Mouse (Mus musculus): Measurements from ENCODE around the gene Pde7b. TPM values are rescaled to one million over a fixed set of nuclear protein-coding genes. Genes with fewer than 3 reads are reported as not detected.

Gene Pde7b
- polyA plus RNA-seq, 1 experiment from 2014 or later, result 12.1 TPM

- WGBS (ENCODE audit: insufficient replicate concordance), result 80% methylated on average over 9 of the region's 9 CpGs
- no peaks in the 10 kb centered on the region for H3K27me3 ChIP-seq (ENCODE audit: control insufficient read depth, insufficient read depth, low read length)
- H3K4me2 ChIP-seq, result no peak overlapping the region
- no peak overlapping the region for H3K27ac ChIP-seq (ENCODE audit: low read depth, low read length)
- no peak for ATAC-seq (replicated peaks; ENCODE audit: insufficient number of reproducible peaks, low FRiP score, low TSS enrichment)
- H3K4me3 ChIP-seq (ENCODE audit: low read depth, low read length), result no peak overlapping the region
- peaks cover 4% of the 10 kb centered on the region; the same call in 1 of the 2 replicates for H3K4me1 ChIP-seq (ENCODE audit: control insufficient read depth, insufficient read depth, low read length)
- no peak overlapping the region for H3K9ac ChIP-seq (ENCODE audit: low read depth, low read length)
- H3K9me3 ChIP-seq (replicated peaks; ENCODE audit: control insufficient read depth, low read length), result no peaks in the 10 kb centered on the region
- H3K36me3 ChIP-seq (ENCODE audit: control insufficient read depth, insufficient read depth, low read length), result no peaks in the 10 kb centered on the region
These were observed 345.7 kb downstream of the Pde7b start for GRCm38 (mm10) chr10:20379071-20379735.

GRCm38 (mm10) chr10:20377621-20378020 lies 347.3 kb downstream of the Pde7b start:
- no peaks in the 10 kb centered on the region; the same call in 1 of the 2 replicates for H3K4me1 ChIP-seq (ENCODE audit: control insufficient read depth, insufficient read depth, low read length)
- WGBS (ENCODE audit: insufficient replicate concordance), result 87% methylated on average over 9 of the region's 9 CpGs
- H3K27ac ChIP-seq (ENCODE audit: low read depth, low read length), result no peak overlapping the region
- H3K4me2 ChIP-seq, result no peak overlapping the region
- no peaks in the 10 kb centered on the region for H3K36me3 ChIP-seq (ENCODE audit: control insufficient read depth, insufficient read depth, low read length)
- H3K9ac ChIP-seq (ENCODE audit: low read depth, low read length), result no peak overlapping the region
- H3K9me3 ChIP-seq (replicated peaks; ENCODE audit: control insufficient read depth, low read length), result no peaks in the 10 kb centered on the region
- no peaks in the 10 kb centered on the region for H3K27me3 ChIP-seq (ENCODE audit: control insufficient read depth, insufficient read depth, low read length)
- no peak overlapping the region for H3K4me3 ChIP-seq (ENCODE audit: low read depth, low read length)
- ATAC-seq (replicated peaks; ENCODE audit: insufficient number of reproducible peaks, low FRiP score, low TSS enrichment), result no peak

DNA sequence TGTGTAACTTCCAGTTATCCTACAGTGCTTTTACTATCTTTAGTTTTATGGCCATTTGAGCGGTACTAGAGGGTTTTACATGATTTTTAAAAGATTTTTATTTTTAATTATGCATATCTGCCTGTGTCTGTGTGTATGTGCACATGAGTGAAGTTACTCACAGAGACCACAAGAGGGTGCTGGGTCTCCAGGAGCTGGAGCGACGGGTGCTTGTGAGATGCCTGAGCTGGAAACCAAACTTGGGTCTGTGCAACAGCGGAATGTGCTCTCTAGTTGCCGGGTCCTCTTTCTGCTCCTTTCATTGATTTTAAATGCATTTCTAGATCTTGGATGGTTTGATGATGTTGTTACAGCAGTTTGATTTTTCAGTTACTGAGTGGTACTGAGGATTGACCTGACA lies 352.8 kb downstream of the Pde7b start:
- no peak for ATAC-seq (replicated peaks; ENCODE audit: insufficient number of reproducible peaks, low FRiP score, low TSS enrichment)
- Histone ChIP-seq H3K27ac (ENCODE audit: low read depth, low read length) (no peak overlapping the region), H3K27me3 (ENCODE audit: control insufficient read depth, insufficient read depth, low read length) (no peaks in the 10 kb centered on the region), H3K4me2 (no peak overlapping the region), H3K4me3 (ENCODE audit: low read depth, low read length) (no peak overlapping the region), H3K9me3 (replicated peaks; ENCODE audit: control insufficient read depth, low read length) (no peaks in the 10 kb centered on the region; the same call in 1 of the 2 replicates), H3K4me1 (ENCODE audit: control insufficient read depth, insufficient read depth, low read length) (no peaks in the 10 kb centered on the region), H3K36me3 (ENCODE audit: control insufficient read depth, insufficient read depth, low read length) (no peaks in the 10 kb centered on the region), H3K9ac (ENCODE audit: low read depth, low read length) (no peak overlapping the region)
- 88% methylated on average over 5 of the region's 5 CpGs for WGBS (ENCODE audit: insufficient replicate concordance)

DNA sequence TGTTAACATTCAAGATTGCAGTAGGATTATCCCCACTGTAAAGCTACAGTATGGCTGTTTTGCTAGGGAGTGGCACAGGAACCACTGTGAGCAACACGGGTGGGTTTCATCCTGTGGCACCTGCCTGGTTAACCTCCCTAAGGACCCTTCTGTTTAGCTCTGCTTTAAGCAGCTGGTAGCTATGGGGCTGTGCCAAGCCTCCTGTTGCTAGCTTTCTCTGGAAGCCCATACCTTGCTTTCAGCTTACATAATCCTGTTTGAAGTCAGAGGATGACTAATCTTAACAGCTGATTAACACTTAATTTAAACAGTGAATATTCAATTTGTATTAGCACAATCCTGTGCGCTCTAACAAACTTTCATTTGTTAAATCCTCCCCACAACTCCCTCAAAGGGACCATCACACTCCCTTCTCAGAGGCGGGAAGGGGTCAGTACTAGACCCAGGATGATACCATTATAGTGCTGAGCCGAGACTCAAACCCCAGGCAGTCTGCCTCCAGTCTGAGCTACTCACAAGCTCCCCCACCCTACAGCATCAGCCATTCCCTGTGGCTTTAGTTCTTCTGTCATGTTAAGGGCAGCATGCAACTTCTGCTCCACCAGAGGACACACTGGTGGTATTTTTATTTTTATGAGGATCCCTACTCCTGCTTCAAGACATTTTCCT lies 362.3 kb downstream of the Pde7b start:
- no peaks in the 10 kb centered on the region for H3K4me1 ChIP-seq (ENCODE audit: control insufficient read depth, insufficient read depth, low read length)
- H3K27me3 ChIP-seq (ENCODE audit: control insufficient read depth, insufficient read depth, low read length), result no peaks in the 10 kb centered on the region
- no peak overlapping the region for H3K4me2 ChIP-seq
- H3K9ac ChIP-seq (ENCODE audit: low read depth, low read length), result no peak overlapping the region
- no peaks in the 10 kb centered on the region for H3K9me3 ChIP-seq (replicated peaks; ENCODE audit: control insufficient read depth, low read length)
- no peak overlapping the region for H3K27ac ChIP-seq (ENCODE audit: low read depth, low read length)
- H3K36me3 ChIP-seq (ENCODE audit: control insufficient read depth, insufficient read depth, low read length), result peaks cover 6% of the 10 kb centered on the region; the same call in 1 of the 2 replicates
- no peak overlapping the region for H3K4me3 ChIP-seq (ENCODE audit: low read depth, low read length)
- ATAC-seq (replicated peaks; ENCODE audit: insufficient number of reproducible peaks, low FRiP score, low TSS enrichment), result no peak
- 52% methylated on average over 4 of the region's 4 CpGs for WGBS (ENCODE audit: insufficient replicate concordance)

- WGBS (ENCODE audit: insufficient replicate concordance), result 60% methylated on average over 10 of the region's 10 CpGs
- Histone ChIP-seq H3K9ac (ENCODE audit: low read depth, low read length) (no peak overlapping the region), H3K27me3 (ENCODE audit: control insufficient read depth, insufficient read depth, low read length) (no peaks in the 10 kb centered on the region), H3K4me1 (ENCODE audit: control insufficient read depth, insufficient read depth, low read length) (no peaks in the 10 kb centered on the region), H3K36me3 (ENCODE audit: control insufficient read depth, insufficient read depth, low read length) (peaks cover 6% of the 10 kb centered on the region; the same call in 1 of the 2 replicates), H3K27ac (ENCODE audit: low read depth, low read length) (no peak overlapping the region), H3K9me3 (replicated peaks; ENCODE audit: control insufficient read depth, low read length) (no peaks in the 10 kb centered on the region), H3K4me2 (no peak overlapping the region), H3K4me3 (ENCODE audit: low read depth, low read length) (no peak overlapping the region)
- no peak for ATAC-seq (replicated peaks; ENCODE audit: insufficient number of reproducible peaks, low FRiP score, low TSS enrichment)
These were observed 363.1 kb downstream of the Pde7b start for GRCm38 (mm10) chr10:20361542-20362449.

GRCm38 (mm10) chr10:20348894-20349293 lies 376.0 kb downstream of the Pde7b start:
- Histone ChIP-seq H3K36me3 (ENCODE audit: control insufficient read depth, insufficient read depth, low read length) (peaks cover 11% of the 10 kb centered on the region), H3K4me3 (ENCODE audit: low read depth, low read length) (no peak overlapping the region), H3K4me1 (ENCODE audit: control insufficient read depth, insufficient read depth, low read length) (no peaks in the 10 kb centered on the region), H3K9me3 (replicated peaks; ENCODE audit: control insufficient read depth, low read length) (no peaks in the 10 kb centered on the region), H3K4me2 (peak overlapping the region; percentile 77; the same call in 1 of the 2 replicates), H3K27me3 (ENCODE audit: control insufficient read depth, insufficient read depth, low read length) (no peaks in the 10 kb centered on the region), H3K27ac (ENCODE audit: low read depth, low read length) (no peak overlapping the region), H3K9ac (ENCODE audit: low read depth, low read length) (no peak overlapping the region)
- no peak for ATAC-seq (replicated peaks; ENCODE audit: insufficient number of reproducible peaks, low FRiP score, low TSS enrichment)
- 93% methylated on average over 2 of the region's 2 CpGs for WGBS (ENCODE audit: insufficient replicate concordance)

Other genes with a start within 250 kb of the Pde7b start
- gene Ahi1, start 227.5 kb upstream of the Pde7b start, polyA plus RNA-seq (2014; fragmentation: Nextera tagmentation; extraction: Ambion mirVana), result 6.5 and 6.7 TPM in 2 replicates